Mouse (Mus musculus) lung, adult 2 months (tissue): Measurements from ENCODE around the gene Picalm.

Experiments
- CTCF ChIP-seq: fragments of 200-500 bp; IDR thresholded peaks from 2 replicates; pipeline ENCODE4 v1.5.1; 2011; ENCODE audit warnings: mild to moderate bottlenecking, low read length, control low read depth; ENCODE audit not compliant: insufficient read depth
- POLR2A ChIP-seq: fragments of 200-500 bp; IDR thresholded peaks from 2 replicates; pipeline ENCODE4 v1.6.1; 2011; ENCODE audit warnings: low read depth, mild to moderate bottlenecking, control low read depth, low read length, borderline replicate concordance; ENCODE audit errors: extremely low read depth

- TF ChIP-seq CTCF, result no peak
- TF ChIP-seq POLR2A, result no peak
These were observed 122.9 kb downstream of the Picalm start for GRCm38 (mm10) chr7:90252946-90253345.
